Mouse (Mus musculus) left cerebral cortex, postnatal 4 days (tissue): ENCODE data around the gene Higd2a. TPM values are rescaled to one million over a fixed set of nuclear protein-coding genes. Genes with fewer than 3 reads are reported as not detected.

Source experiments
- DNase-seq: peaks from one replicate; pipeline ENCODE4 v3.0.0-alpha.2; 2022
- intact Hi-C: fragments of 180-260 bp; cut with DNase I; formaldehyde crosslinking; loops from one replicate; pipeline ENCODE4 v1.15.1; 2025
- total RNA-seq, 2 experiments: library from RNA; stranded (reverse); gene quantifications; 2 replicates each; pipeline ENCODE4 v1.2.3; 2021

Higd2a gene
- total RNA-seq, 2 experiments from 2014 or later: 118 to 126 TPM

DNA sequence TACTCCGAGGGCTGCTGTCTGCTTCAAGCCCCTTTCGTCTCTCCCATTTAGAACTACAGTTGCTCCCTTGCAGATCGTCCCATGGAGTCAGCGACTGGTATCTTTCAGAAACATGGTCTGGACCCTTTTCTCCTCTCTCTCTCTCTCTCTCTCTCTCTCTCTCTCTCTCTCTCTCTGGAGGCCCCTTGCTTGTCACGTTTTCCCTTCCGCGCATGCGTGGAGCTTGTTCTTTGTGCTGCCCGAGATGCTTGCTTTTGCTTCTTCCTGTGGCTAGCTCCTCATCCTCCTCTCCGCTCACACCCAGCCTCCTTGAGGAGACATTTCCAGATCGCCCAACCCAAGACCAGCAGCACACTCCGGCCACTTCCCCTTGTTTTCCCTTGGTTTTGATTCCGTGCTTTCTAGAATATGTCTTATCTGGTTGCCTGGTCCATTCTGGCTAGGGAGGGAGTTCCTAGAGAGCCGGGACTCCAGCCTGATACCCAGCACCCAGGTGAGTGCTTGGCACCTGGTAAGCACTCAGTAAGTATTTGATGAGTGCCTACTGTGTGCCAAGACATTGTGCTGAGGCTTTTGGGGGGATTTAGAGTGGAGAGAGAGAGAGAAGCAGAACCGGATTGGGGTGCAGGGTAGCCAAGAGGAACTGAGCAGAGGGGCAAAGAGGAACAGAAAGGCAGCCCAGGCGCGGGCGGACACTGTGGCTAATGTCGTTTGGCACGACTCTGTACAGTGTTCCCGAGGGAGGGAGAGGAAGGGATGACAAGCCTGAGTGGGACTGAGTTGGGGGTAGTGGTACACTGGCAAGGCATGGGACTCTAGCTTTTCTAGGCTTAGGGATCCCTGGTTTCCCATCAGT is 12.1 kb upstream of the Higd2a start:
- no peak for DNase-seq
- intact Hi-C loops: no loop called here

DNA sequence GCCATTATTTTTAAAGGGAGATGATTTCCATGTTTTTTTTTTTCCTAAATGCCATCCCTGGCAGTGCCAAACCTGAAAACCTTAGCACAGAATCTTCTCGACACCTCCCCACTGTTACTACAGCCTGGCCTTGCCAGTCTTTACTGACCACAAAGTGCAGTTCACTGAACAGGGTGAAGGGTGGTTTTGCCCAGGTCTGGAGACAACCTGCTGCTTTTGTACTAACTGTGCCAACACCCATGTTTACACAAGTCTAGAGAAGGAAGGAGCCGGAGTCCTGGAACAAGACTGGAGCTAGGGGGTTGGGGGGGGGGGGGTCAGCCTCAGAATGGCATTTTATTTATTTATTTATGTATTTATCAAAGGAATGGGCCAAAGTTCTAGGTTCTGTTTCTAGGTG is 8.6 kb upstream of the Higd2a start:
- intact Hi-C loops: no loop called here
- DNase-seq: no peak

DNA sequence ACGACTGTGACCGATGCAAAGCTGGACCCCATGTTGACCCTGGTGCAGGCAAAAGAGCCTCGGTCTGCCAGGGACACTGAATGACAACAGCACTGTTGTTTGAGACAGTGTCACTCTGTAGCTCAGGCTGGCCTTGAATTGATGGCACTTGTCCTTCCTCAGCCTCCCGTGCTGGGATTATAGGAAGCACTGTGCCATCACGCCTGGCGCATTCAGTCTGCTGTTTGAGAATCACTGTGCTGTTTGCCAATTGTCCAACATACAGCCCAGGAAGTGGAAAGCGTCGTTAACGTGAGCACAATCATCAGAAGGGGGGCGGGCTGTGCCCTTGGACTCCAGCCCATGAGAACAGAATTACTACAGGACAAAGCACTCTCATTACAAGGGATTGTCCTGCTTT is 7.9 kb upstream of the Higd2a start:
- intact Hi-C loops: no loop called here
- no peak for DNase-seq

DNA sequence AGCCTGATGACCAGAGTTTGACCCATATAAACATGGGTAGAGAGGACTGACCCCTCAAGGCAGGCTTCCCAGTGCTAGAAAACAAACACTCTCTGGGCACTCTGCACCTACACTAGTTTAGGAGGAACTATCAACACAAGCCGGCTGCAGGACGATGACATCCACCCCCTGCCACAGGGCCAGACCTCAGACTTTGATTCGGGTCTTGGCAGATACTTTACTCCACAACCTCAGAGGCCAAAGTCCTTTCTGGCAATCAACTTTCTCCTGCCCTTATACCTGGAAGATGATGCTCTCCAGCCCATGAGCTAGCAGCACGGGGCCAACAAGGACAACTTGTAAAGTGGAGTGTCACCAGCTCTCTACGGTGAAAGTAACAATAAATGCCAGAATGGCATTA is 7.1 kb upstream of the Higd2a start:
- no peak for DNase-seq
- intact Hi-C loops: no loop called here

DNA sequence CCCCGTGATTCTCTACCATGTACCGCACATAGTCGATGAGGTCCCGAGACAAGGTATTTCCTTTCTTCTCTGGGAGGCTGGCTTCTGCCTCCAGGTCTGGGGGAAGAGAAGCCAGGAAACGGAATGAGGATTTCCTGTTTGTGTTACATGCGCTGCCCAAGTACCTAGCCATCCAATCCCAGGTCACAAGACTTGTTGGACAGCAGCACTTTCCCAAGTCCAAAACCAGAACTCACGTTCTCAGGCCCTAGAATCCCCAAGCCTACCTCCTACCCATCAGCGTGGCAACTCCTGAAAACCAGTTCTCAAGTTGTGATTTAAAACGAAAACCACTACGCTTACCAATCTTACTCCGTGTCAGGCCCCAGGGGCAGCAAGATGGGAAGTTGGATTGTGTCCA is 4.2 kb upstream of the Higd2a start:
- DNase-seq: no peak
- intact Hi-C loops: no loop called here

DNA sequence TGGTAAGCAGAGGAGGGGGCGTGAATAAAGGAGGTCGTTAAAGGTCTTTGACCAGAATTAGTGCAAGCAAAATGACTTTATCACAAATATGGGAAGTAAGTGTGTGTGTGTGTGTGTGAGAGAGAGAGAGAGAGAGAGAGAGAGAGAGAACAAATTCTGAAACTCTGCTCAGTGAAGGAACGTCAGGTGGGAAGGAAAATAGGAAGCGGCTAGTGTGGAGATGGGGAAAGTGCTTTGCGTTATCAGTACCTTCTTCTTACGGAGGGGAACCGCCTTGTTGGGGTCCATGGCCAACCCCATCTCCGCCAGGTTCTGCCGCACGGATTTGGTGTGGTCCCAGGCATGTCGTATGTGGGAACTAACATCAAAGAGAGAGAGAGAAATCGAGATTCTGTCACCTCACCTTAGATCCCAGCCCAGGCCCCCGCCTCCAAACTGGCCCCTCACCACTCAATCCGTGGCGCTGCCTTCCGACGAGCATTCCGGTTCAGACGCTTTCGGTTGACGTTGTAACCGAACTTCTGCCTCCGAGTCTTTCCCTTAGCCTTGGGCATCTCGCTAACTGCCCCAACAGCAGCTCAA is 502 bp upstream of the Higd2a start:
- intact Hi-C loops: no loop called here
- no peak for DNase-seq

DNA sequence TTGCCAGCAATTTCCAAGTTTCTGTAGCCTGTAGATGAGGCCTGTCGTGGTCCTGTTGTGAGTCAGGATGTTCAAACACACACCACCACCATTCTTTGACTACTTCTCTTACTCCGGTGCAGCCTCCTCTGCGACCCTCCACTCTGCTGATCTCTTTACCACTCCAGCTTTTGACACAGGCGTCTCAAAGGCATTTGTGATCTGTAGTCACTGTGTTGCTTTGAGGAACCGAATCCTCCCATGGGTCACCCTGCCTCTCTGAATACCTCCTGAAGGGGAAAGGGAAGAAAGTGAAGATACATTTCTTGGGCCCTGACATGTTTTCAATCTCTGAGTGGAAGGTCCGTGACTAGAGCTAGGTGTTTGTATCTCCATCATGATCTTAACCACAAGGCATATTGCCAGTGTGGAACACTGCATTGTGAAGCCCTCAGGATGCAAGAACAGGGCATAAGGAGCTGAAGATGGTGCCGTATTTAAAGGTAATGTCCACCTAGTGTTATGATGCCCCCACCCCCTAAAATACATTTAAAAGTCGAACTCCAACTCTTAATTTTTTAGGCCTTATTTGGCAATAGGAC is 1.9 kb downstream of the Higd2a start:
- DNase-seq: no peak
- intact Hi-C loops: no loop called here

DNA sequence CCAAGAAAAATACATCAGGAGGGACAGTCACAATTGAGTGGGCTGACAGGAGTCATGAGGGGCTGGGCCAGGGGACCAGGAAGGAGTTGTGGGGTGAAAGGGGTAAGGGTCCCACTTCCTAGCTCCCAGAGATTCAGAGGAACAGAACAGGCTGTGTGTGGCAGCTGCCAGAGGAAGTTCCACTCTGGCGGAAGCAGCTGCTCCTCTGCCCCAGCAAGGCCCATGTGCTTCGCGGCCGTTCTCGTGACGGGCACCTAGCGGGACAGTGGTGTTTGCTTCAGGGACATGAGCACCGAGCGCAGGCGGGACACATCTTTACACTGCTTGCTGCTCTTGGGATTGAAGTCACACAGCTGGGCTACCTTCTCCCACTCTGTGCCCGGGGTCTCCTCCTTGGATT is 3.6 kb downstream of the Higd2a start:
- intact Hi-C loops: no loop called here
- no peak for DNase-seq

DNA sequence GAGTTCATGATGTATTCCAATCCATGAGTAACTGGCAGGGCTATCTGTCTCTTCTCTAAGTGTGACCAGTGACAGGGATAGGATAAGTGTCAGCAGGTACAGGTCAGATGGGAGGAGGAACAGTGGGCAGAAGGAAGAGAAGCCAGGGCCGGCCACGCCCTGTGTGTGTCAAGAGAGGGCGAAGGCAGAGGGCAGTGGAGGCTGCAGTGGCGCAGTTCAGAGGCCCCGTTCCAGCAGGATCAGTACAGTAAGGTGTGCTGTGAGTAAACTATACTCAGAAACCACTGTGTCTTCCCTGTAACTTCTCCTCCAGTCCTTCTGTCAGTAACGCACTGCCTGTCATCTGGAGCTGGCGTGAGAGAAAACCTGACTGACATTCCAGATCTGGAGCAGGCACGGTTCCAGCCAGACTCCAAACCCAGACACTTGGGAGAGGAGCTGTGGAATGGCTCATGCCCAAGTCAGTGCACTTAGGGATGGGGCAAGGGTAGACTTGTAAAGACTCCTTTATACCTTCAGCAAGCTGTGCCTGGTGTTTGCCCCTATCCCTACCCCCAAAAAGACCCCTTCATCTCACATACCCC is 6.2 kb downstream of the Higd2a start:
- no peak for DNase-seq
- intact Hi-C loops: no loop called here

DNA sequence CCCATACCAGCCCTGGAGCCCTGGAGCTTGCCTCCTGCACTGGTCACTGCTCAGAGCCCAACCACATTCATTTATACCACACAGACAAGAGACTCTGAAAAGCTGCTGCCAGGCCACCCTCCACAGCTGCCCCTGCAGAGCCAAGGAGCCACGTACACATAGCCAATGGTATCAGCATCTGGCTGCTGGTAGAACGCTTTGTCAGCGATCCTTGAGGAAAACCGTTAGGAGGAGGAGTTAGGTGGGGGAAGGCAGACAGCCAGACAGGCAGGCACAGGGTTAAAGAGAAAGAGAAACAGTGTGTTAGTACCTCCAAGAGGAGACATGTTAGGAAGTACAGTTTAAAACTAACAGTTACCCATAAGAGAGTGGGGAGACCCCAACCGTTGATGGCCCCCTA is 6.9 kb downstream of the Higd2a start:
- intact Hi-C loops: no loop called here
- DNase-seq: no peak

DNA sequence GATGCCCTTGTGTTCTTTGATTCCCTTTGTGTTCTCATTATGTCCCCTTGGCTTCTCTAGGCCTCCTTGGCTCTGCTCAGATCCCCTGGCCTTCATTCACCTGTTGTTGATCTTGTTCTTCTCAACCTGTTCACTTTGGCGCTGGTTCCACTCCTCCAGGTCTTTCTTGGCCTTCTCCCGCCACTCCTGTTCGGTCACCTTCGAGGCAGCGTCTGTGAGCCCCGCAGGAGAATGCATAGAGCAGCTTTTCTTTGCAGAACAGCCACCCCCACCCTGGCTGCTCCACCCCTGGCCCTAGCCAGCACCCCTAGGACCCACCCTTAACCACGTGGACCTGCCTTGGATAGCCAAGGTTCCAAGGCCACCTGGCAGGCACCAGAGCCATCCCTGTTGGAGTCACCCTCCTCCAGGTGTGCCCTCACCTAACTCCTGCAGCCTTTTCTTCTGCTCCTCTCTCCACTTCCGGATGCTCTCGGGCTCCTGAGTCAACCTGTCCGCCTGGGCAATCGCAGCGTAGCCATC is 8.7 kb downstream of the Higd2a start:
- no peak for DNase-seq
- intact Hi-C loops: no loop called here

DNA sequence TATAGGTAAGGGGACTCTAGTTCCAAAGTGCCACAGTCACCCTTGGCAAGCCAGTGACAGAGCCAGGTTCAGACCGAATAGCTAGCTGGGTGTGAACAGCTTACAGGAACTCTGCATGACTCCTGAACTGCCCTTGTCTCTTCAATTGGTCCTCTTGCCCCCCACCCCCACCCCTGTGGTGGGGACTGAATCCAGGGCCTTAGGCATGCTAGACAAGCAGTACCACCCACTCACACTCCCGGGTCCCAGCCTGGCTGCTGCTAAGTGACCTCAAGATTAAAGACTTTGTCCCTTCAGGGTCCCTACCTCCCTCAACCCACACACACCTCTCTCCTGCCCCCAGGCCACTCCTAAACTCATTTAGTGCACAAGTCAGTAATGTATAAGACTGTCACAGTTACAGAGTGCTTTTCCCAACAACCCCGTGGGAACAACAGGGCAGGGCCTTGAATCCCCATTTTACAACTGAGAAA is 12.7 kb downstream of the Higd2a start:
- intact Hi-C loops: no loop called here
- DNase-seq: no peak

DNA sequence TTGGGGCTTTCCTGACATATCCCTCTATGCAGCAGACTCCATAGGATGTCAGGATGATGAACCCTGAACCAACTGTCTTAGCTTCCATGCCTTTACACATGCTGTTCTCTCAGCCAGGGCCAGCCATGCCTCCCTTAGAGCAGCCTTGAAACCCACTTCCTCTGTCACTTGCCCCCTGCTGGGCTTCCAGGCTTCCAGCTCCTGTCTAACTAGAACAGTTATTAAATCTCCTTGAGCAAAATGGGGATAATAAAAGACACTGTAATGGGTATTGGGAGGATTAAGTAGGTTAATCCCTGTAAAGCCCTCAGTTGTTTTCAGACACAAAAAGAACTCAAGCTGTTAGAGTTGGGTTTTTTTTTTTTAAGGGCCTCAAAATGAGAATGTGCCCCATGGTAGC is 13.5 kb downstream of the Higd2a start:
- DNase-seq: no peak
- intact Hi-C loops: no loop called here

DNA sequence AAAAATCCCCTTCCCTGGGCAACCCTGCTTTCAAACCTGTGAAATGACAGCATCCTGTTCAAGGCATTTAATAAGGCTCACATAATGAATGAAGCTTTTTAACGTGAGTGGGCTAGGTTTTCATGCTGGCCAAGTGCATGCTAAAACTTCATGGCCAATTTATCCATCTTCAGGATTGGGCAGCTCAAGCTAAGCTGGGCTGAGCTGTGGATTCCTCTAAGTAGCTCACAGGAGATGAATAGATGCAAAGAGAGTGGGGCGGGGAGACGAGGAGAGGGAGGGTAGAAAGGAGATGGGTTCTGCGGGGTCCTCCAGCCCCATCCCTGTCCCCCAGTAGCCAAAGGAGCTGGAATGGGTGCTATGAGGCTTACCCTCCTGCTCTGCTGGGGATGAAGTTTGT is 14.2 kb downstream of the Higd2a start:
- intact Hi-C loops: no loop called here
- DNase-seq: no peak

DNA sequence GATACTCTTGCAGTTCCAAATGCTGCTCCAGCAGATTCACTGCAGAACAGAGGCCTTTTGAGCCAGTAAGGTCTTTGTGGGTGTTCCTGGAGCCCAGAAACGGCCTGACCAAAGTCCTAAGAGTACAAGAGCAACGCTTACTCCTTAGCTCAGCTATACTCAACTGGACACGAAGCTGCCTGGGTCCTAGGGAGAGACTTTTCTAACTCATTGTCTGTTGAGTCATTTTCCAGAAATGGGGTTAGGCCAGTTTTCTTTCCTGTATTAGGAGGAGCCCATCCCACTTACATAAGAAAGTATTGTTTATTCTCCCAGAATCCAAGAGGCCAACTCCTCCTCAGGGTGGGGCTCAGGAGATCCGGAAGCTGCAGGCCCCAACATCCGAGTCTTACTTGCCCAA is 15.4 kb downstream of the Higd2a start:
- intact Hi-C loops: no loop called here
- DNase-seq: no peak

DNA sequence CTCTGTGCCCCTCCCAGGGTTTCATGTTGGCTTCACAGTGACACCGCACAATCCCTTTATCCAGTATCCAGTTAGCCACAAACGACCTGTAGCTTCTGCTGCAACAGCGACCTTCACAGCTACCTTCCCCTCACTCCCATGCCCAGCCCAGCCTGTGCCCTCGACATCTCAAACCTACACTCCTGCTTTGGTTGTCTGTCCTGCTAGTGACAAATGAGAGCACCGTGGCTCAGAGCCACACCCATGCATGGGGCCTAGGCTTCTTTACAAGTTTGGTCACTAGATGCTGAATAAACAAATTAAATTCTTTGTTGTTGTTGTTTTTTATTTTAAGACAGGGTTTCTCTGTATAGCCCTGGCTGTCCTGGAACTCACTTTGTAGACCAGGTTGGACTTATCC is 17.2 kb downstream of the Higd2a start:
- intact Hi-C loops: no loop called here
- no peak for DNase-seq

DNA sequence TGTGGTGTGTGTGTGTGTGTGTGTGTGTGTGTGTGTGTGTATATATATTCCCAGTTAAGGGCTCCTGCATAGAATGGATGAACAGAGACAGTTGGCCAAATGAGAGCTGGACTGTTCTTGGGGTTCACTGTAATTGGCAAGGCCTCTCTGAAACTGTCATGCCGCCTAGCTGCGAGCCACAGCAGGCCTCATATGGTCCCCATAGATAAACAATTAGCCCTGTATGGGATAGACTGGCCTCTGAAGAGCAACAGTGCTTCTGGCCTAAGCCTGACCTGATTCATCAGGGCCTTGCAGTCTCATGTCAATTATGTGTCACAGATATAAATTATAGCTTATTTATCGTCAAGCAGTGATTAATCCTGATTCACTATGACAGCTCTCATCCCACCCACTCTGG is 18.0 kb downstream of the Higd2a start:
- intact Hi-C loops: no loop called here
- DNase-seq: no peak

DNA sequence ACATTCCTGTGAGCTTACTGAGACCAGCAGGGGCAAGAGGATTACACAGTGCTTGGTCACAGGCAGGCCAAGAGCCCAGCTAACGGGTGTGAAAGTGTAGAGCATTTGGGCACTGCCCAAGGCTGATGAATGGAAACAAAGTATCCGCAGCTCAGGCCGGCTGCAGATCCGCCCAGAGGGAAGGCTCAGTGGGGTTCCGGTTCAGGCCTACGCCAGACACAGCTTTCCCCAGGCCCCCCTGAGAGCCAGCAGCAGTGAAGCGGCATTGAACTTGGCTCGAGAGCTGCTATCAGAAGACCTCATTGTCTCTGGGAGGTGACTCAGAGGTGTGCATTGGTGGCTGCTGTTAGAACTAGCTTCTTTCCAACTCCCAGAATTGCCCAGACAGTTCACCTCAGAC is 18.7 kb downstream of the Higd2a start:
- intact Hi-C loops: no loop called here
- DNase-seq: peak; percentile 46

DNA sequence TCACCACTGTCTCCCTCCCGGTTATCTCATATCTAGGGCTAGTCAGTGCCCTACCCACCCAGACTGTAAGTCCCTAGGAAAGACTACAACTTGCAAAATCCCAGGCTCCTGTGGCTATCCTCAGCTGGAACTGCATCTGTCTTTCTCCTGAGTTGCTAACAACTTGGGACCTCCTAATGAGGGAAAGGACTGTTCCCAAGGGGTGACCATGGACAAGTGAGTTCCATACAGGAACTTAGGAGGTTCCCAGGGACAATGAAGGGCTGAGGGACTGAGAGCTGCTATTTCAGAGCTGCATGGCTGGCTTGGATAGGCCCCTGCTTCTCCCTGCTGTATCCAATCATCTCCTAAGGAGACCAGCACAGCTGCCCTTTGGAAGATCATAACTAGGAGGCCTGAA is 19.3 kb downstream of the Higd2a start:
- intact Hi-C loops: no loop called here
- DNase-seq: no peak

DNA sequence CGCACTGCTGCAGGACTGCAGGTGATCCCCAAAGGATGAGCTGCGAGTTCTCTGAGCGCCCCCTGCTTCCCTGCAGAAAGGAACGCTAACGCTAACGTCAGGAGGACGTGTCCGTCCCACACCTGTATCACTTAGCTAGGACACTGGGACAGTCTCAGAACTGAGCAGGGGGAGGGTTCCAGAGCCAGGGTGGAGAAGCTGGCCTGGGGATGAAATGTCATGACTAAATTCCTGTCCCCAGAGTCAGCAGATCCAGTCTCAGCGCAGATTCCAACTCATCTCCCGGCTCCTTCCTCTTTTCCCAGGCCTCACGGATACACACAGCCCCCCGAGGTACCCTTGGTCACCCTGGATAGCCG is 20.6 kb downstream of the Higd2a start:
- no peak for DNase-seq
- intact Hi-C loops: no loop called here

DNA sequence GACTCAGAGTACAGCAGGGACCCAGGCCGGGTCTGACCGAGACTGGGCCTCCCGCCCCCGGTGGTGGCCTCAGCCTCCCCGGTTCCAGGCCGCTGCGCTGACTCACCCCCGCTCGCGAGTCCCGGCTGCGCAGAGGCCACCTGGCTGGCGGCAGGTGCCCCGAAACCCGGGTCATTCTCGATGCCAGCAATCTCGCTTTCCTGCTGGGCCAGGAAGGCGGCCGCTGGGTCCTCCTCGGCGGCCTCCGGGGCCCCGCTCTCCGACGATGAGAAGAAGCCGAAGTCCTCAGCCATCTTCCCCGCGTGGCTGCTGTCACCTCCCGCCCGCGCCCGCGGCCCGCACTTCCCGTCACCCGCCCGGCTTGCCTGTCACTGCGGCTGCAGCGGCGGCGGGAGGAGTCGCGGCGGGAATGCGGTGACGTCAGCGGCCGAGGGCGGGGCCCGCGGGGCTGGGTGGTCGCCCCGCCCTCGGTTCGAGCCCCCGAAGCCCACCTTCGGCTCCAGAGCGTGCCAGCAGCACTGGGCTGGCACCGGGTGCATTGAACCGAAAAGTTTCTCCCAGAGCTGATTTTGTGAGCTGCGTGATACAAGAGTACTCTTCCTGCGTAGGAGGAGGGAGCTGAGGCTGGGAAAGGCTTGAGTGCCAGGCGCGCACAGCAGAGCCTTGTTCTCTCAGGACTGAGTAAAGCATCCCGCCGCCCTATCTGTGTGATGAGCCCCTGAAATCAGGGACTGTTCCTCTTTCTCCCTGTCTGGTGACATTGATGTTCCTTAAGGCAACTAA is 21.2 kb downstream of the Higd2a start, which contains the start of gene Cltb:
Gene Cltb, minus strand, starts transcription at position 373 of the 783 bp plus-strand sequence.
- peak; percentile 91 for DNase-seq
- intact Hi-C loops: no loop called here
